Mouse (Mus musculus) midbrain, embryonic 15.5 days (tissue): ENCODE measurements at regions not wholly inside any gene's neighbourhood (a gene's known extent, or its start where the extent isn't known, plus 50 kb on each side); places are given as distances from the start of the nearest gene placed in this dataset.

Experiments
- ATAC-seq: fragments of 200-750 bp; cut with Nextera tagmentation; replicated peaks from 2 replicates; pipeline ENCODE4 v1.8.0; 2017; ENCODE audit warnings: moderate TSS enrichment
- H3K27ac ChIP-seq: fragments of 300-500 bp; sonication (generic); 2 replicates; pipeline ENCODE4 v1.5.1; 2015; ENCODE audit warnings: mild to moderate bottlenecking, inconsistent platforms
- H3K27me3 ChIP-seq: fragments of 300-500 bp; sonication (generic); replicated peaks from 2 replicates; pipeline ENCODE4 v1.6.1; 2015; ENCODE audit warnings: inconsistent platforms
- H3K36me3 ChIP-seq: fragments of 300-500 bp; sonication (generic); replicated peaks from 2 replicates; pipeline ENCODE4 v1.6.1; 2015; ENCODE audit warnings: inconsistent platforms
- H3K4me1 ChIP-seq: fragments of 300-500 bp; sonication (generic); 2 replicates; pipeline ENCODE4 v1.6.1; 2015; ENCODE audit warnings: inconsistent platforms
- H3K4me2 ChIP-seq: fragments of 300-500 bp; sonication (generic); 2 replicates; pipeline ENCODE4 v1.6.1; 2015; ENCODE audit warnings: inconsistent platforms, mild to moderate bottlenecking, moderate library complexity
- H3K4me3 ChIP-seq: fragments of 300-500 bp; sonication (generic); 2 replicates; pipeline ENCODE4 v1.5.1; 2015; ENCODE audit warnings: mild to moderate bottlenecking, inconsistent platforms
- H3K9ac ChIP-seq: fragments of 300-500 bp; sonication (generic); 2 replicates; pipeline ENCODE4 v1.6.1; 2015; ENCODE audit warnings: mild to moderate bottlenecking, inconsistent platforms
- H3K9me3 ChIP-seq: fragments of 300-500 bp; sonication (generic); 2 replicates; pipeline ENCODE4 v1.6.1; 2016; ENCODE audit warnings: inconsistent platforms
- WGBS: fragments of 180-500 bp; shearing (Covaris S2); methylation state at CpG from one replicate; pipeline ENCODE4 v1.1.7; 2015; ENCODE audit warnings: mixed read lengths; 5-methylcytosine and 5-hydroxymethylcytosine counted together

- H3K27ac ChIP-seq: no peak overlapping the region
- H3K27me3 ChIP-seq: no peaks in the 10 kb centered on the region
- H3K9me3 ChIP-seq: no peaks in the 10 kb centered on the region
- no peaks in the 10 kb centered on the region for H3K36me3 ChIP-seq
- peak; percentile 65; the same call in 1 of the 2 replicates for ATAC-seq
- no peak overlapping the region for H3K4me2 ChIP-seq
- no peak overlapping the region for H3K4me3 ChIP-seq
- 40% methylated on average over 3 of the region's 3 CpGs for WGBS
- H3K9ac ChIP-seq: no peak overlapping the region
- no peaks in the 10 kb centered on the region for H3K4me1 ChIP-seq
Measured at GRCm38 (mm10) chr6:99853716-99854115, 127.5 kb upstream of the Prok2 start.

- no peak for ATAC-seq
- H3K27ac ChIP-seq: no peak overlapping the region
- no peak overlapping the region for H3K9ac ChIP-seq
- H3K9me3 ChIP-seq: no peaks in the 10 kb centered on the region
- no peak overlapping the region for H3K4me3 ChIP-seq
- no peak overlapping the region for H3K4me2 ChIP-seq
- no peaks in the 10 kb centered on the region for H3K27me3 ChIP-seq
- no peaks in the 10 kb centered on the region for H3K36me3 ChIP-seq
- WGBS: 97% methylated on average over 1 of the region's 1 CpGs
- no peaks in the 10 kb centered on the region for H3K4me1 ChIP-seq
Measured at GRCm38 (mm10) chr6:99850706-99851105, 124.5 kb upstream of the Prok2 start.

GRCm38 (mm10) chr6:99845508-99845846 lies 119.3 kb upstream of the Prok2 start:
- no peaks in the 10 kb centered on the region for H3K36me3 ChIP-seq
- peaks cover 5% of the 10 kb centered on the region; the same call in 1 of the 2 replicates for H3K4me1 ChIP-seq
- H3K27me3 ChIP-seq: peaks cover 4% of the 10 kb centered on the region; the same call in 1 of the 2 replicates
- no peak overlapping the region for H3K9ac ChIP-seq
- ATAC-seq: no peak
- 36% methylated on average over 4 of the region's 4 CpGs for WGBS
- H3K27ac ChIP-seq: no peak overlapping the region
- no peak overlapping the region for H3K4me2 ChIP-seq
- H3K4me3 ChIP-seq: no peak overlapping the region
- H3K9me3 ChIP-seq: no peaks in the 10 kb centered on the region

GRCm38 (mm10) chr6:99844775-99845507 lies 118.7 kb upstream of the Prok2 start:
- Histone ChIP-seq H3K36me3 (no peaks in the 10 kb centered on the region), H3K4me1 (peaks cover 5% of the 10 kb centered on the region; the same call in 1 of the 2 replicates), H3K27me3 (peaks cover 4% of the 10 kb centered on the region; the same call in 1 of the 2 replicates), H3K27ac (no peak overlapping the region), H3K4me2 (no peak overlapping the region), H3K4me3 (no peak overlapping the region), H3K9ac (no peak overlapping the region), H3K9me3 (no peaks in the 10 kb centered on the region)
- ATAC-seq: peak; percentile 73; the same call in 1 of the 2 replicates
- 13% methylated on average over 4 of the region's 4 CpGs for WGBS

- Histone ChIP-seq H3K4me2 (no peak overlapping the region), H3K9me3 (no peaks in the 10 kb centered on the region), H3K4me1 (peaks cover 5% of the 10 kb centered on the region; the same call in 1 of the 2 replicates), H3K36me3 (no peaks in the 10 kb centered on the region), H3K9ac (no peak overlapping the region), H3K4me3 (no peak overlapping the region), H3K27ac (no peak overlapping the region), H3K27me3 (peaks cover 4% of the 10 kb centered on the region; the same call in 1 of the 2 replicates)
- ATAC-seq: no peak
- WGBS: 67% methylated on average over 3 of the region's 3 CpGs
Measured at GRCm38 (mm10) chr6:99843507-99843906, 117.3 kb upstream of the Prok2 start.

GRCm38 (mm10) chr6:99842723-99843122 lies 116.5 kb upstream of the Prok2 start:
- ATAC-seq: no peak
- peaks cover 5% of the 10 kb centered on the region; the same call in 1 of the 2 replicates for H3K4me1 ChIP-seq
- no peak overlapping the region for H3K4me2 ChIP-seq
- H3K27me3 ChIP-seq: peaks cover 4% of the 10 kb centered on the region; the same call in 1 of the 2 replicates
- no peaks in the 10 kb centered on the region for H3K9me3 ChIP-seq
- no peak overlapping the region for H3K4me3 ChIP-seq
- H3K36me3 ChIP-seq: no peaks in the 10 kb centered on the region
- no peak overlapping the region for H3K9ac ChIP-seq
- H3K27ac ChIP-seq: no peak overlapping the region

- Histone ChIP-seq H3K4me1 (peaks cover 5% of the 10 kb centered on the region; the same call in 1 of the 2 replicates), H3K27ac (no peak overlapping the region), H3K9me3 (no peaks in the 10 kb centered on the region), H3K4me3 (no peak overlapping the region), H3K4me2 (no peak overlapping the region), H3K9ac (no peak overlapping the region), H3K36me3 (no peaks in the 10 kb centered on the region), H3K27me3 (peaks cover 4% of the 10 kb centered on the region; the same call in 1 of the 2 replicates)
- WGBS: 92% methylated on average over 6 of the region's 6 CpGs
- ATAC-seq: no peak
Measured at GRCm38 (mm10) chr6:99840823-99841222, 114.6 kb upstream of the Prok2 start.

- Histone ChIP-seq H3K27me3 (no peaks in the 10 kb centered on the region), H3K4me2 (no peak overlapping the region), H3K9ac (no peak overlapping the region), H3K9me3 (no peaks in the 10 kb centered on the region), H3K36me3 (no peaks in the 10 kb centered on the region), H3K27ac (no peak overlapping the region), H3K4me3 (no peak overlapping the region), H3K4me1 (no peaks in the 10 kb centered on the region)
- peak; percentile 67; the same call in 1 of the 2 replicates for ATAC-seq
- WGBS: 42% methylated on average over 3 of the region's 3 CpGs
Measured at GRCm38 (mm10) chr6:99833323-99833722, 107.1 kb upstream of the Prok2 start.

GRCm38 (mm10) chr6:99827625-99828024 lies 101.4 kb upstream of the Prok2 start:
- no peak for ATAC-seq
- peaks cover 16% of the 10 kb centered on the region for H3K4me1 ChIP-seq
- no peaks in the 10 kb centered on the region for H3K9me3 ChIP-seq
- no peak overlapping the region for H3K9ac ChIP-seq
- WGBS: 98% methylated on average over 5 of the region's 5 CpGs
- no peaks in the 10 kb centered on the region for H3K36me3 ChIP-seq
- H3K27ac ChIP-seq: no peak overlapping the region
- no peak overlapping the region for H3K4me3 ChIP-seq
- H3K4me2 ChIP-seq: no peak overlapping the region
- H3K27me3 ChIP-seq: no peaks in the 10 kb centered on the region

GRCm38 (mm10) chr6:99824808-99825207 lies 98.6 kb upstream of the Prok2 start:
- no peaks in the 10 kb centered on the region for H3K36me3 ChIP-seq
- H3K9me3 ChIP-seq: no peaks in the 10 kb centered on the region
- H3K4me3 ChIP-seq: no peak overlapping the region
- H3K4me1 ChIP-seq: peaks cover 16% of the 10 kb centered on the region
- H3K27ac ChIP-seq: 0 out of 2 replicates have a peak overlapping the region, but pooled peaks have one; percentile 35
- H3K9ac ChIP-seq: no peak overlapping the region
- WGBS: 22% methylated on average over 6 of the region's 6 CpGs
- no peaks in the 10 kb centered on the region for H3K27me3 ChIP-seq
- H3K4me2 ChIP-seq: no peak overlapping the region
- peak; percentile 71 for ATAC-seq

- no peaks in the 10 kb centered on the region for H3K9me3 ChIP-seq
- no peak overlapping the region for H3K4me3 ChIP-seq
- no peak for ATAC-seq
- no peaks in the 10 kb centered on the region for H3K27me3 ChIP-seq
- no peaks in the 10 kb centered on the region for H3K36me3 ChIP-seq
- no peak overlapping the region for H3K27ac ChIP-seq
- 91% methylated on average over 2 of the region's 2 CpGs for WGBS
- no peak overlapping the region for H3K9ac ChIP-seq
- peaks cover 16% of the 10 kb centered on the region for H3K4me1 ChIP-seq
- H3K4me2 ChIP-seq: no peak overlapping the region
Measured at GRCm38 (mm10) chr6:99822471-99822870, 96.3 kb upstream of the Prok2 start.

- no peak overlapping the region for H3K9ac ChIP-seq
- H3K27me3 ChIP-seq: no peaks in the 10 kb centered on the region
- no peaks in the 10 kb centered on the region for H3K9me3 ChIP-seq
- H3K4me3 ChIP-seq: no peak overlapping the region
- no peak for ATAC-seq
- H3K36me3 ChIP-seq: no peaks in the 10 kb centered on the region
- no peak overlapping the region for H3K27ac ChIP-seq
- peaks cover 2% of the 10 kb centered on the region for H3K4me1 ChIP-seq
- WGBS: 68% methylated on average over 8 of the region's 8 CpGs
- no peak overlapping the region for H3K4me2 ChIP-seq
Measured at GRCm38 (mm10) chr6:99819255-99819929, 93.2 kb upstream of the Prok2 start.
